Mouse (Mus musculus): Measurements from ENCODE around the gene Arhgap31.

GRCm38 (mm10) chr16:38653390-38653871, 59.6 kb downstream of the Arhgap31 start:
- no peak for TF ChIP-seq GATA1 (IDR thresholded peaks at IDR 0.05; ENCODE audit: borderline replicate concordance, low read length)
- no peak for TF ChIP-seq FLI1 (IDR thresholded peaks at IDR 0.05; ENCODE audit: low read length)

All from megakaryocyte, embryonic 14.5 days (primary cell).